Mouse (Mus musculus) brain, embryonic 14.5 days (tissue): Measurements from ENCODE around the gene Fam129a.

Experiments used
- CTCF ChIP-seq: fragments of 200-500 bp; IDR thresholded peaks from 2 replicates; pipeline ENCODE4 v1.5.1; 2012; ENCODE audit warnings: inconsistent platforms, mild to moderate bottlenecking, moderate library complexity, borderline replicate concordance; ENCODE audit not compliant: insufficient read depth, insufficient read length; ENCODE audit errors: extremely low read depth
- POLR2A ChIP-seq: fragments of 200-500 bp; IDR thresholded peaks from 2 replicates; pipeline ENCODE4 v1.6.1; 2012; ENCODE audit warnings: mild to moderate bottlenecking, inconsistent platforms, borderline replicate concordance; ENCODE audit not compliant: poor library complexity, insufficient read depth, insufficient read length, severe bottlenecking; ENCODE audit errors: extremely low read depth

DNA sequence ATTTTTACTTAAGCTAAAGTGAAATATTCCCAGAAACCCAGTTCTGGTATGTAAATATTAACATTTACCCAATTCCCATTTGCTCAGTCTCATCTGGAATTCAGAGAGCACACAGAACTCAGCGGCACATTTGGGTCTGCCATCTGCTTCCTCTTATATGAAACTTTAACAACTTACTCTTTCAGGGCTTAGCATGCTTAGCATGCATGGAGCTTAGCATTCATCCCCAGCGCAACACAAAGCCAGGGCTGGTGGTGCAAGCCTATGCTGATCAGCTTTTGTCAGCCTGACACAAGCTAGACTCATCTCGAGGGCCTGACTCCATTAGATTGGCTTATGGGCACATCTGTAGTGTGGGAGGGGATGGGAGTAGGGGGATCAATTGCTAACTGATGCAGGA is 44.3 kb upstream of the Fam129a start:
- no peak for TF ChIP-seq POLR2A
- TF ChIP-seq CTCF: no peak
